Comparison of ENCODE assay signal across 8 mouse cellular contexts in the genomic region with DNA sequence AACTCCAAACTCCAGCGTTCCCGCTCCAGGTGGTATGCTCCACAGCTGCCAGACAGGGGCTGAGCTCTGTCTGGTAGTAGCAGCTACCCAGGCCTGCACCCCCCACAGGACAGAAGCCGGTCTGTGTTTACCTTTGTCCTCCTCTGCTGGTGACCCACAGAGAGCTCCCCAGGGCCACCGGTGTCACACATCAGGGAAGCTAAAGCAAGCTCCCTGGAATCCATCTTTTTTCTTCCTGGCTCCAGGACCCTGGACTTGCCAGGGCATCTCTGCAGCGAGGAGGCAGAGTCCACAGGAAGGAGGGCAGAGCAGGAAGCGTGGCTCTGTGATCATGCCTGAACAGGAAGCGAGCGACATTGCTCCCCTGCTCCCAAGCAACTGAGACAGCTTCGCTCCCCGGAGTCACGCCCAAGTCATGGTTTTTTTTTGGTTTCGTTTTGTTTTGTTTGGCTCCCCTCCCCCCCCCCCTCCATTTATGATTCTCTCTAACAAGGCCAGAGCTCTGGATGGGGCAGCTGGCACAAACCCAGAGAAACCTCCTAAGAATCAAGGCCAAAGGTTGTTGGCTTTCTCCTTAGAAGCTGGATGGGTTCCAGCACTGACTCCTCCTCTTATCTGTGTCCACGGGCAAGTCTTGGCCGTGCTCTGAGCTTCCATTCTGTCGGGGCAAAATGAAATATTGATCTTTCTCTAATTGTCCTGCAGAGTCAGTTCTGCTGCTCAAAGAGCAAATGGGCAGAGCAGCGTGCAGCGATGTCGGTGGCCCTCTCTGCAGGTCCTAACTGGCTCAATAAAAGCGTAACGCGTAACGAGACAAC. TPM values are rescaled to one million over a fixed set of nuclear protein-coding genes. Genes with fewer than 3 reads are reported as not detected.
DNase-seq lines count a peak whose midpoint lies in the region; ATAC-seq lines count a peak whose summit lies in the region.

No protein-coding gene starts in this region.

- H3K4me2 ChIP-seq in heart, embryonic 12.5 days, result peak overlapping the region; percentile 58
- H3K4me2 ChIP-seq in kidney, embryonic 14.5 days (replicated peaks; ENCODE audit: low read depth, low read length), result peak overlapping the region; percentile 47

- peak; percentile 78 for ATAC-seq in heart, embryonic 12.5 days (ENCODE audit: insufficient number of reproducible peaks, low FRiP score)
- ATAC-seq in kidney, embryonic 14.5 days (ENCODE audit: low FRiP score, low TSS enrichment), result peak; percentile 72

- peaks cover 10% of the 10 kb centered on the region; the same call in 1 of the 2 replicates for H3K27me3 ChIP-seq in heart, embryonic 12.5 days (replicated peaks)
- no peaks in the 10 kb centered on the region for H3K27me3 ChIP-seq in kidney, embryonic 14.5 days (ENCODE audit: control insufficient read depth, insufficient read depth, low read length)

- peak overlapping the region; percentile 10 for H3K27ac ChIP-seq in heart, embryonic 12.5 days (ENCODE audit: poor library complexity, severe bottlenecking)
- peak overlapping the region; percentile 56; the same call in 1 of the 2 replicates for H3K27ac ChIP-seq in kidney, embryonic 14.5 days (ENCODE audit: low read depth, low read length)

- H3K9ac ChIP-seq in heart, embryonic 12.5 days, result no peak overlapping the region
- peak overlapping the region; percentile 19; the same call in 1 of the 2 replicates for H3K9ac ChIP-seq in kidney, embryonic 14.5 days (ENCODE audit: low read depth, low read length)

- H3K4me1 ChIP-seq in heart, embryonic 12.5 days (replicated peaks), result peaks cover 20% of the 10 kb centered on the region
- peaks cover 21% of the 10 kb centered on the region; the same call in 1 of the 2 replicates for H3K4me1 ChIP-seq in kidney, embryonic 14.5 days (ENCODE audit: control insufficient read depth, insufficient read depth, low read length)

- peak; percentile 80 for DNase-seq in 3T3-L1 (ENCODE audit: low read depth, low spot score)
- peak; percentile 56 to 77 for DNase-seq in adrenal gland, adult 18-20 months (ENCODE audit: low spot score in 2 of 2)
- peak; percentile 44 for DNase-seq in embryo, embryonic 9.5 days (ENCODE audit: extremely low spot score)
- DNase-seq in lung, postnatal 10 days, result peak; percentile 74
- peak; percentile 77 for DNase-seq in ovary, adult 18-20 months (ENCODE audit: low spot score)
- peak; percentile 50 to 58 for DNase-seq in urinary bladder, postnatal 4 days (ENCODE audit: low spot score in 2 of 2)

- H3K9me3 ChIP-seq in heart, embryonic 12.5 days (replicated peaks), result no peaks in the 10 kb centered on the region
- H3K9me3 ChIP-seq in kidney, embryonic 14.5 days (ENCODE audit: control insufficient read depth, low read length), result no peaks in the 10 kb centered on the region

- peak overlapping the region; percentile 37 for H3K4me3 ChIP-seq in heart, embryonic 12.5 days
- H3K4me3 ChIP-seq in kidney, embryonic 14.5 days (ENCODE audit: low read length), result peak overlapping the region; percentile 34

- 28% methylated on average over 22 of the region's 22 CpGs for WGBS in heart, embryonic 12.5 days
- WGBS in kidney, embryonic 14.5 days, result 4% methylated on average over 22 of the region's 22 CpGs

- H3K36me3 ChIP-seq in heart, embryonic 12.5 days, result no peaks in the 10 kb centered on the region
- no peaks in the 10 kb centered on the region for H3K36me3 ChIP-seq in kidney, embryonic 14.5 days (ENCODE audit: control insufficient read depth, insufficient read depth, low read length)

RNA-seq across cellular contexts. Expression of a gene that starts 22.8 kb away (rescaled TPM):
- 1 to 10 TPM; 2.0 to 2.6 TPM for total RNA-seq in adrenal gland, adult 18-20 months (2021)
- 0.22 and 0.71 TPM in 2 replicates for polyA plus RNA-seq in heart, embryonic 12.5 days (2016; fragmentation: Nextera tagmentation; extraction: Ambion mirVana)
- polyA plus RNA-seq in kidney, embryonic 14.5 days (2014; fragmentation: Nextera tagmentation; extraction: Ambion mirVana), result 0.40 and 1.6 TPM in 2 replicates

Comparison
In these comparisons a context has a peak if more than half of its experiments do, and no peak if none do; other contexts are left out.
1. Peak in every context shown above with its lines: DNase-seq, ATAC-seq, H3K4me3 ChIP-seq and H3K27ac ChIP-seq.